Mouse (Mus musculus): ENCODE results near the gene Araf. TPM values are rescaled to one million over a fixed set of nuclear protein-coding genes. Genes with fewer than 3 reads are reported as not detected.

The Araf gene
- total and polyA plus RNA-seq, 2 experiments from 2014 or later, result 310 to 392 TPM

- Histone ChIP-seq H3K4me1 (ENCODE audit: insufficient read depth, low read length) (no peaks in the 10 kb centered on the region), H3K9me3 (ENCODE audit: low read length) (no peaks in the 10 kb centered on the region), H3K4me3 (ENCODE audit: low read length) (no peak overlapping the region), H3K27ac (no peak overlapping the region), H3K4me2 (ENCODE audit: low read depth, low read length) (no peak overlapping the region), H3K27me3 (ENCODE audit: insufficient read depth, low read length) (no peaks in the 10 kb centered on the region), H3K9ac (replicated peaks; ENCODE audit: low read length) (no peak overlapping the region), H3K36me3 (ENCODE audit: insufficient read depth, low read length) (no peaks in the 10 kb centered on the region)
- DNase-seq (ENCODE audit: low spot score), result no peak
- 78% methylated on average over 2 of the region's 2 CpGs for WGBS
- TF ChIP-seq CTCF (IDR thresholded peaks at IDR 0.05; ENCODE audit: low read depth), result no peak
- ATAC-seq, result no peak
These were observed 10.3 kb upstream of the Araf start for GRCm38 (mm10) chrX:20787309-20787708.

- H3K9me3 ChIP-seq (ENCODE audit: low read length), result no peaks in the 10 kb centered on the region
- H3K4me3 ChIP-seq (ENCODE audit: low read length), result no peak overlapping the region
- no peak overlapping the region for H3K4me2 ChIP-seq (ENCODE audit: low read depth, low read length)
- H3K4me1 ChIP-seq (ENCODE audit: insufficient read depth, low read length), result no peaks in the 10 kb centered on the region
- WGBS, result 44% methylated on average over 3 of the region's 3 CpGs
- H3K9ac ChIP-seq (replicated peaks; ENCODE audit: low read length), result no peak overlapping the region
- H3K27ac ChIP-seq, result no peak overlapping the region
- TF ChIP-seq CTCF (IDR thresholded peaks at IDR 0.05; ENCODE audit: low read depth), result no peak
- H3K27me3 ChIP-seq (ENCODE audit: insufficient read depth, low read length), result no peaks in the 10 kb centered on the region
- ATAC-seq (no peak), DNase-seq (ENCODE audit: low spot score) (no peak)
- no peaks in the 10 kb centered on the region for H3K36me3 ChIP-seq (ENCODE audit: insufficient read depth, low read length)
These were observed 5.2 kb upstream of the Araf start for GRCm38 (mm10) chrX:20792417-20792816.

GRCm38 (mm10) chrX:20793230-20793629 lies 4.4 kb upstream of the Araf start:
- Histone ChIP-seq H3K27ac (no peak overlapping the region), H3K27me3 (ENCODE audit: insufficient read depth, low read length) (no peaks in the 10 kb centered on the region), H3K4me1 (ENCODE audit: insufficient read depth, low read length) (no peaks in the 10 kb centered on the region), H3K9me3 (ENCODE audit: low read length) (no peaks in the 10 kb centered on the region), H3K36me3 (ENCODE audit: insufficient read depth, low read length) (no peaks in the 10 kb centered on the region), H3K4me2 (ENCODE audit: low read depth, low read length) (no peak overlapping the region), H3K4me3 (ENCODE audit: low read length) (no peak overlapping the region), H3K9ac (replicated peaks; ENCODE audit: low read length) (no peak overlapping the region)
- no peak for ATAC-seq
- 59% methylated on average over 7 of the region's 7 CpGs for WGBS
- peak; percentile 30; the same call in 1 of the 2 replicates for TF ChIP-seq CTCF (IDR thresholded peaks at IDR 0.05; ENCODE audit: low read depth)
- peak; percentile 25 for DNase-seq (ENCODE audit: low spot score)

GRCm38 (mm10) chrX:20794229-20794628 lies 3.4 kb upstream of the Araf start:
- Histone ChIP-seq H3K9ac (replicated peaks; ENCODE audit: low read length) (no peak overlapping the region), H3K36me3 (ENCODE audit: insufficient read depth, low read length) (no peaks in the 10 kb centered on the region), H3K9me3 (ENCODE audit: low read length) (no peaks in the 10 kb centered on the region), H3K4me3 (ENCODE audit: low read length) (no peak overlapping the region), H3K4me2 (ENCODE audit: low read depth, low read length) (no peak overlapping the region), H3K4me1 (ENCODE audit: insufficient read depth, low read length) (no peaks in the 10 kb centered on the region), H3K27ac (no peak overlapping the region), H3K27me3 (ENCODE audit: insufficient read depth, low read length) (no peaks in the 10 kb centered on the region)
- WGBS, result 38% methylated on average over 5 of the region's 5 CpGs
- no peak for ATAC-seq
- no peak for TF ChIP-seq CTCF (IDR thresholded peaks at IDR 0.05; ENCODE audit: low read depth)
- no peak for DNase-seq (ENCODE audit: low spot score)

GRCm38 (mm10) chrX:20798141-20798796 lies 655 bp downstream of the Araf start:
- Histone ChIP-seq H3K27ac (peak overlapping the region; percentile 86), H3K27me3 (ENCODE audit: insufficient read depth, low read length) (no peaks in the 10 kb centered on the region), H3K9me3 (ENCODE audit: low read length) (no peaks in the 10 kb centered on the region), H3K9ac (replicated peaks; ENCODE audit: low read length) (peak overlapping the region; percentile 60), H3K36me3 (ENCODE audit: insufficient read depth, low read length) (no peaks in the 10 kb centered on the region), H3K4me3 (ENCODE audit: low read length) (peak overlapping the region; percentile 40), H3K4me1 (ENCODE audit: insufficient read depth, low read length) (no peaks in the 10 kb centered on the region), H3K4me2 (ENCODE audit: low read depth, low read length) (peak overlapping the region; percentile 58)
- peak; percentile 94 for DNase-seq (ENCODE audit: low spot score)
- no peak for TF ChIP-seq CTCF (IDR thresholded peaks at IDR 0.05; ENCODE audit: low read depth)
- WGBS, result 28% methylated on average over 20 of the region's 21 CpGs
- peak; percentile 99 for ATAC-seq

- DNase-seq (ENCODE audit: low spot score) (no peak), ATAC-seq (no peak; the same call in 1 of the 2 replicates)
- no peaks in the 10 kb centered on the region for H3K36me3 ChIP-seq (ENCODE audit: insufficient read depth, low read length)
- no peaks in the 10 kb centered on the region for H3K27me3 ChIP-seq (ENCODE audit: insufficient read depth, low read length)
- H3K9me3 ChIP-seq (ENCODE audit: low read length), result no peaks in the 10 kb centered on the region
- H3K9ac ChIP-seq (replicated peaks; ENCODE audit: low read length), result peak overlapping the region; percentile 60
- TF ChIP-seq CTCF (IDR thresholded peaks at IDR 0.05; ENCODE audit: low read depth), result no peak
- peak overlapping the region; percentile 86 for H3K27ac ChIP-seq
- WGBS, result 40% methylated on average over 7 of the region's 7 CpGs
- H3K4me2 ChIP-seq (ENCODE audit: low read depth, low read length), result peak overlapping the region; percentile 58
- H3K4me1 ChIP-seq (ENCODE audit: insufficient read depth, low read length), result no peaks in the 10 kb centered on the region
- peak overlapping the region; percentile 40 for H3K4me3 ChIP-seq (ENCODE audit: low read length)
These were observed 1.2 kb downstream of the Araf start for GRCm38 (mm10) chrX:20798797-20799147.

GRCm38 (mm10) chrX:20801456-20801855 lies 3.8 kb downstream of the Araf start:
- 74% methylated on average over 2 of the region's 2 CpGs for WGBS
- no peak overlapping the region for H3K27ac ChIP-seq
- ATAC-seq (no peak), DNase-seq (ENCODE audit: low spot score) (no peak)
- no peak overlapping the region for H3K4me3 ChIP-seq (ENCODE audit: low read length)
- no peak overlapping the region for H3K4me2 ChIP-seq (ENCODE audit: low read depth, low read length)
- H3K36me3 ChIP-seq (ENCODE audit: insufficient read depth, low read length), result no peaks in the 10 kb centered on the region
- H3K9ac ChIP-seq (replicated peaks; ENCODE audit: low read length), result no peak overlapping the region
- TF ChIP-seq CTCF (IDR thresholded peaks at IDR 0.05; ENCODE audit: low read depth), result no peak
- no peaks in the 10 kb centered on the region for H3K4me1 ChIP-seq (ENCODE audit: insufficient read depth, low read length)
- H3K27me3 ChIP-seq (ENCODE audit: insufficient read depth, low read length), result no peaks in the 10 kb centered on the region
- H3K9me3 ChIP-seq (ENCODE audit: low read length), result no peaks in the 10 kb centered on the region

Measured in hindbrain, postnatal 0 days (tissue).